Mouse (Mus musculus): ENCODE measurements around the gene Prss30.

GRCm38 (mm10) chr17:24000404-24000803 is 20.0 kb upstream of the Prss30 start:
- no peak for TF ChIP-seq POLR2A (IDR thresholded peaks at IDR 0.05; ENCODE audit: borderline replicate concordance, control insufficient read depth, low read depth, low read length)
- no peak for TF ChIP-seq CTCF (IDR thresholded peaks at IDR 0.05; ENCODE audit: control insufficient read depth, insufficient read depth, low read length)
